Mouse (Mus musculus) kidney, embryonic 15.5 days (tissue): Measurements from ENCODE around the gene Brat1. TPM values are rescaled to one million over a fixed set of nuclear protein-coding genes. Genes with fewer than 3 reads are reported as not detected.
A peak's percentile ranks its signal among the peaks of the same experiment; 100 is the strongest.

ENCODE experiments used
- ATAC-seq: fragments of 200-750 bp; cut with Nextera tagmentation; replicated peaks from 2 replicates; pipeline ENCODE4 v1.8.0; 2017; ENCODE audit warnings: moderate TSS enrichment; ENCODE audit not compliant: low FRiP score
- H3K27ac ChIP-seq: fragments of 300-500 bp; sonication (generic); 2 replicates; pipeline ENCODE4 v1.5.1; 2015; ENCODE audit warnings: mild to moderate bottlenecking, inconsistent platforms
- H3K27me3 ChIP-seq: fragments of 300-500 bp; sonication (generic); 2 replicates; pipeline ENCODE4 v1.6.1; 2015; ENCODE audit warnings: inconsistent platforms
- H3K36me3 ChIP-seq: fragments of 300-500 bp; sonication (generic); 2 replicates; pipeline ENCODE4 v1.6.1; 2015; ENCODE audit warnings: inconsistent platforms
- H3K4me1 ChIP-seq: fragments of 300-500 bp; sonication (generic); 2 replicates; pipeline ENCODE4 v1.6.1; 2015; ENCODE audit warnings: inconsistent platforms
- H3K4me2 ChIP-seq: fragments of 300-500 bp; sonication (generic); 2 replicates; pipeline ENCODE4 v1.6.1; 2015; ENCODE audit warnings: moderate library complexity, mild to moderate bottlenecking, inconsistent platforms
- H3K4me3 ChIP-seq: fragments of 300-500 bp; sonication (generic); replicated peaks from 2 replicates; pipeline ENCODE4 v1.5.1; 2015; ENCODE audit warnings: mild to moderate bottlenecking, inconsistent platforms
- H3K9ac ChIP-seq: fragments of 300-500 bp; sonication (generic); 2 replicates; pipeline ENCODE4 v1.6.1; 2015; ENCODE audit warnings: mild to moderate bottlenecking, inconsistent platforms
- H3K9me3 ChIP-seq: fragments of 300-500 bp; sonication (generic); replicated peaks from 2 replicates; pipeline ENCODE4 v1.6.1; 2016; ENCODE audit warnings: inconsistent platforms
- WGBS: fragments of 180-500 bp; shearing (Covaris S2); methylation state at CpG from one replicate; pipeline ENCODE4 v1.1.7; 2015; ENCODE audit warnings: mixed read lengths; 5-methylcytosine and 5-hydroxymethylcytosine counted together
- polyA plus RNA-seq: library from polyadenylated mRNA; unstranded; fragments of >200 nt; fragmentation: Nextera tagmentation; extraction: Ambion mirVana; gene quantifications from 2 replicates; pipeline ENCODE4 v1.2.1, GENCODE M21; 2015

Brat1 gene
- polyA plus RNA-seq, 1 experiment from 2014 or later, result 25.0 TPM

GRCm38 (mm10) chr5:140752041-140752440 is 47.2 kb downstream of the Brat1 start:
- ATAC-seq, result no peak
- Histone ChIP-seq H3K4me3 (no peak overlapping the region), H3K4me2 (no peak overlapping the region), H3K27ac (no peak overlapping the region), H3K27me3 (no peaks in the 10 kb centered on the region), H3K9ac (no peak overlapping the region), H3K4me1 (peaks cover 20% of the 10 kb centered on the region), H3K9me3 (no peaks in the 10 kb centered on the region), H3K36me3 (peaks cover 5% of the 10 kb centered on the region; the same call in 1 of the 2 replicates)
- WGBS, result 91% methylated on average over 15 of the region's 15 CpGs

- H3K9ac ChIP-seq, result no peak overlapping the region
- no peak overlapping the region for H3K4me2 ChIP-seq
- no peaks in the 10 kb centered on the region for H3K9me3 ChIP-seq
- no peak for ATAC-seq
- no peaks in the 10 kb centered on the region for H3K27me3 ChIP-seq
- peaks cover 20% of the 10 kb centered on the region for H3K4me1 ChIP-seq
- H3K4me3 ChIP-seq, result no peak overlapping the region
- WGBS, result 97% methylated on average over 3 of the region's 3 CpGs
- H3K36me3 ChIP-seq, result peaks cover 11% of the 10 kb centered on the region
- H3K27ac ChIP-seq, result 0 out of 2 replicates have a peak overlapping the region, but pooled peaks have one; percentile 4
Measured at GRCm38 (mm10) chr5:140752639-140753038, 47.8 kb downstream of the Brat1 start.

- 74% methylated on average over 5 of the region's 5 CpGs for WGBS
- H3K9me3 ChIP-seq, result no peaks in the 10 kb centered on the region
- H3K27me3 ChIP-seq, result no peaks in the 10 kb centered on the region
- H3K4me3 ChIP-seq, result no peak overlapping the region
- no peak overlapping the region for H3K4me2 ChIP-seq
- peaks cover 17% of the 10 kb centered on the region for H3K36me3 ChIP-seq
- ATAC-seq, result no peak
- H3K4me1 ChIP-seq, result peaks cover 20% of the 10 kb centered on the region
- H3K27ac ChIP-seq, result no peak overlapping the region
- H3K9ac ChIP-seq, result no peak overlapping the region
Measured at GRCm38 (mm10) chr5:140753223-140753622, 48.4 kb downstream of the Brat1 start.

- WGBS, result 52% methylated on average over 8 of the region's 8 CpGs
- H3K27me3 ChIP-seq, result no peaks in the 10 kb centered on the region
- no peak overlapping the region for H3K4me3 ChIP-seq
- H3K9ac ChIP-seq, result no peak overlapping the region
- peak overlapping the region; percentile 39 for H3K27ac ChIP-seq
- no peak overlapping the region for H3K4me2 ChIP-seq
- peaks cover 32% of the 10 kb centered on the region for H3K4me1 ChIP-seq
- H3K36me3 ChIP-seq, result peaks cover 64% of the 10 kb centered on the region
- no peaks in the 10 kb centered on the region for H3K9me3 ChIP-seq
- peak; percentile 61; the same call in 1 of the 2 replicates for ATAC-seq
Measured at GRCm38 (mm10) chr5:140758864-140759263, 54.1 kb downstream of the Brat1 start.

- no peak for ATAC-seq
- Histone ChIP-seq H3K4me1 (peaks cover 42% of the 10 kb centered on the region), H3K9me3 (no peaks in the 10 kb centered on the region), H3K4me3 (no peak overlapping the region), H3K27ac (no peak overlapping the region), H3K36me3 (peaks cover 58% of the 10 kb centered on the region), H3K4me2 (no peak overlapping the region), H3K27me3 (no peaks in the 10 kb centered on the region), H3K9ac (no peak overlapping the region)
- 88% methylated on average over 4 of the region's 4 CpGs for WGBS
Measured at GRCm38 (mm10) chr5:140762540-140762939, 57.7 kb downstream of the Brat1 start.

GRCm38 (mm10) chr5:140764921-140765613 is 60.3 kb downstream of the Brat1 start:
- Histone ChIP-seq H3K4me1 (peaks cover 51% of the 10 kb centered on the region), H3K27ac (peak overlapping the region; percentile 78), H3K4me3 (no peak overlapping the region), H3K27me3 (no peaks in the 10 kb centered on the region), H3K4me2 (no peak overlapping the region), H3K9me3 (no peaks in the 10 kb centered on the region), H3K9ac (no peak overlapping the region), H3K36me3 (peaks cover 35% of the 10 kb centered on the region)
- 67% methylated on average over 6 of the region's 6 CpGs for WGBS
- no peak; the same call in 1 of the 2 replicates for ATAC-seq

- Histone ChIP-seq H3K4me2 (no peak overlapping the region), H3K4me3 (no peak overlapping the region), H3K27ac (peak overlapping the region; percentile 97; the same call in 1 of the 2 replicates), H3K36me3 (peaks cover 20% of the 10 kb centered on the region), H3K4me1 (peaks cover 65% of the 10 kb centered on the region), H3K9me3 (no peaks in the 10 kb centered on the region), H3K9ac (no peak overlapping the region), H3K27me3 (no peaks in the 10 kb centered on the region)
- ATAC-seq, result no peak
- WGBS, result 88% methylated on average over 4 of the region's 4 CpGs
Measured at GRCm38 (mm10) chr5:140766566-140766965, 61.8 kb downstream of the Brat1 start.

GRCm38 (mm10) chr5:140767704-140768141 is 62.9 kb downstream of the Brat1 start:
- Histone ChIP-seq H3K36me3 (peaks cover 9% of the 10 kb centered on the region; the same call in 1 of the 2 replicates), H3K9ac (peak overlapping the region; percentile 28; the same call in 1 of the 2 replicates), H3K27ac (peak overlapping the region; percentile 97), H3K4me2 (peak overlapping the region; percentile 34), H3K4me3 (no peak overlapping the region), H3K27me3 (no peaks in the 10 kb centered on the region), H3K4me1 (peaks cover 75% of the 10 kb centered on the region), H3K9me3 (no peaks in the 10 kb centered on the region)
- peak; percentile 79 for ATAC-seq
- WGBS, result 3% methylated on average over 9 of the region's 9 CpGs

GRCm38 (mm10) chr5:140768333-140768732 is 63.5 kb downstream of the Brat1 start:
- Histone ChIP-seq H3K27me3 (no peaks in the 10 kb centered on the region), H3K4me1 (peaks cover 78% of the 10 kb centered on the region), H3K9ac (0 out of 2 replicates have a peak overlapping the region, but pooled peaks have one; percentile 9), H3K9me3 (no peaks in the 10 kb centered on the region), H3K36me3 (0 out of 2 replicates have a peak, but pooled peaks cover 5% of the 10 kb centered on the region), H3K4me2 (peak overlapping the region; percentile 34), H3K4me3 (no peak overlapping the region), H3K27ac (peak overlapping the region; percentile 97)
- no peak for ATAC-seq
- 51% methylated on average over 5 of the region's 5 CpGs for WGBS

Other genes starting within 250 kb of the Brat1 start
- 21.9 and 22.4 TPM in 2 replicates for gene Chst12, start 199.5 kb upstream of the Brat1 start, polyA plus RNA-seq
- gene Grifin, start 139.9 kb upstream of the Brat1 start, polyA plus RNA-seq, result 0.45 TPM in 1 of 2 replicates, not detected in the other
- 32.3 and 34.5 TPM in 2 replicates for gene Lfng, start 97.7 kb upstream of the Brat1 start, polyA plus RNA-seq
- gene Ttyh3, start 56.0 kb upstream of the Brat1 start, polyA plus RNA-seq, result 32.3 and 39.9 TPM in 2 replicates
- gene Iqce, start 2.6 kb upstream of the Brat1 start, polyA plus RNA-seq, result 25.7 and 29.3 TPM in 2 replicates
- gene Amz1, start 19.1 kb downstream of the Brat1 start, polyA plus RNA-seq, result 2.1 TPM in 2 replicates
- 15.9 and 16.1 TPM in 2 replicates for gene Gna12, start 125.4 kb downstream of the Brat1 start, polyA plus RNA-seq